Mouse (Mus musculus) lung, postnatal 0 days (tissue): ENCODE results near the gene Dnhd1.

Experiments
- CTCF ChIP-seq: IDR thresholded peaks from 2 replicates; pipeline ENCODE4 v1.5.1; 2016; ENCODE audit warnings: antibody characterized with exemption, mild to moderate bottlenecking
- EP300 ChIP-seq: IDR thresholded peaks from 2 replicates; pipeline ENCODE4 v1.6.1; 2016; ENCODE audit warnings: antibody characterized with exemption, mild to moderate bottlenecking, control low read depth

- TF ChIP-seq CTCF, result no peak
- no peak for TF ChIP-seq EP300
Measured at GRCm38 (mm10) chr7:105640233-105640893, 10.3 kb upstream of the Dnhd1 start, which contains the start of the genes Arfip2 and Gm45799.
